Mouse (Mus musculus) c-Kit-positive CD71-positive TER-119-negative erythroid progenitor cells, embryonic 14.5 days (primary cell): Measurements from ENCODE around the gene Abcd1.

Source experiments
- DNase-seq: peaks from one replicate; pipeline ENCODE4 v3.0.0-alpha.2; 2013; ENCODE audit warnings: low read depth

Abcd1 gene

GRCm38 (mm10) chrX:73744774-73745481, 28.5 kb downstream of the Abcd1 start:
- peak; percentile 1 for DNase-seq

GRCm38 (mm10) chrX:73748977-73749376, 32.6 kb downstream of the Abcd1 start:
- DNase-seq = peak; percentile 2

- no peak for DNase-seq
These were observed 40.1 kb downstream of the Abcd1 start, which contains the start of gene Plxnb3 for GRCm38 (mm10) chrX:73756334-73757140. Gene Plxnb3, plus strand, starts transcription at chrX:73757090.

GRCm38 (mm10) chrX:73758611-73759290, 42.4 kb downstream of the Abcd1 start:
- DNase-seq = no peak

GRCm38 (mm10) chrX:73765311-73765710, 48.9 kb downstream of the Abcd1 start:
- DNase-seq = no peak

DNA sequence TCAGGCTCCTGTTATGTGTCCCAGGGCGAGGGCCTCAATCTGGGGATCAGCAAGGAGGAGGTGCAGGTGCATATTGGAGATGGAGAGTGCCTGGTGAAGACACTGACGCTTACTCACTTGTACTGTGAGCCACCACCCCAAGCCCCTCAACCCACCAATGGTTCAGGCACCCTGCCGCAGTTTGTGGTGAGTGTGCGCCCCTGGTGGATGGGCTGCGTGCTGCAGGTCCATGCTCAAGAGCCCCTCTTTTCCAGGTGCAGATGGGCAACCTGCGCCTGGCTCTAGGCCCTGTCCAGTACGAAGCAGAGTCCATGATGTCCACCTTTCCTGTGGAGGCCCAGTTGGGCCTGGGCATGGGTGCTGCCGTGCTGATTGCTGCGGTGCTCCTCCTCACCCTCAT, 50.9 kb downstream of the Abcd1 start:
- DNase-seq = no peak

DNA sequence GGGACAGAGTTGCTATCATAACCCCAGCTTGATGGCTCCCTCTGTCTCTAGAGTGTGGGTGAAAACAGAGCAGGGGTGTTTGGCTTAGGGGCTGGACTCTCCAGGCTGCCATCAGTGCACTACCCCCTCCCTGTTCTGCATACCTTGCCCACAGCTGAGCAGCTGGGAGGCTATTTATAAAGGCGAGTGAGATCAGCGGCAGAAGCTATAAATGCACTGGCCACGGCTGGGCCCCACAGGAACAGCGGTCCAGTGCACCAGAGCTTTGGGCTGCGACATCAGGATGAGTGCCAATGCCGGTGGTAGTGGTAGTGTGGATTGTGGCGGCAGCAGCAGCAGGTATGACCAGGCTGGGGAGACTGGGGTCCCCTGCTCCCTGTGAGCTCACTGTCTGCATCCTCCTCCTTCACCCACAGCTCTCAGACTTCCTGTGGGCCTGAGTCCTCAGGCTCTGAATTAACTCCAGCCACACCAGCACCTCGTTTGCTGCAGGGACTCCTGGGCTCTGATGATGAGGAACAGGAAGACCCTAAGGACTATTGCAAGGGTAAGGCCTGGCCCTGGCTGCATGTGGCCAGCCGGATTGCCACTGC, 57.9 kb downstream of the Abcd1 start, which contains the start of gene Srpk3:
Gene Srpk3 (plus strand): TSS at position 238 of the 593 bp plus-strand sequence.
- DNase-seq = no peak

- DNase-seq = no peak
These were observed 58.5 kb downstream of the Abcd1 start for GRCm38 (mm10) chrX:73774802-73775483.

DNA sequence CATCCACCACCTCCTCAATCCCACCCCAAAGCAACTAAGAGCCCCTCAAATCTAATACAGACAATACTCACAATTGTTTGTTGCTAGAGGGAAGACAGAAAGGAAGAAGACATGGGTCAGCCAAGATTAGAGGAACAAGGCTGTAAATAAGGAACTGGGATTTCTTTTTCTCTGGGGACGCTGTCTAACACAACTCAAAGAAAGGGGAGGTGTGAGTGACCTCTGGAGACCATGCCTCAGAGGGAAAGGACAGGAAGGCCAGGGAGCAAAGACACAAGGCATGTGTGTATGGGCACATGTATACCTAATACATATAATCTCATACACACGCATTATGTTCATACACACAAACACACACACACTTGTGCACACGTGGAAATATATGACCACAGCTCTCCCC, 65.8 kb downstream of the Abcd1 start:
- no peak for DNase-seq

DNA sequence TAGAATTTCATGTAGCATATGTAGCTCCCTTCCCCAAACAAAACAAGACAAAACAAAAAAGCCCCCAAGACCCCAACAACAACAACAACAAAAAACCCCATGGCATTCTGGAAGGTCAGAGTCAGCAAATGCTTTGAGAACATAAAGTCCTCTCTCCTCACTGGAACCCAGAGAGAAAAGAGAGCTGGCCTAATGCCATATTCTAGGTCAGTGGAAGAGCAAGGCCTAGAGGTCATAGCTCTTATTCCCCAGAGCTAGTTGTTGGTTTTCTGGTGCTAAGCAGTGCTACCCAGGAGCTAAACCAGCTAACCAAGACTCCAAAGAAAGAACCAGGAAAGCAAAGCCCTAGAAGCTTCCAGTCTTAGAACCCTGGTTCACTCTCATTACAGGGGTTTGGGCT, 69.3 kb downstream of the Abcd1 start:
- DNase-seq = no peak

- peak; percentile 92 for DNase-seq
These were observed 70.2 kb downstream of the Abcd1 start, which contains the start of the genes Idh3g and Ssr4 for GRCm38 (mm10) chrX:73786364-73787224. Gene Idh3g, minus strand, starts transcription at chrX:73786897. Gene Ssr4, plus strand, starts transcription at chrX:73787028.

- DNase-seq = no peak
These were observed 70.8 kb downstream of the Abcd1 start for GRCm38 (mm10) chrX:73787225-73787558.
